Mouse (Mus musculus) 3134 (cell line): ENCODE measurements around the gene Tmem69.

ENCODE experiments used
- DNase-seq: peaks from one replicate; pipeline ENCODE4 v3.0.0-alpha.2; 2011; ENCODE audit warnings: low spot score; ENCODE audit not compliant: insufficient read length; ENCODE audit errors: extremely low read depth

Tmem69 gene

GRCm38 (mm10) chr4:116555413-116556300, at the start of gene Tmem69:
Gene Tmem69, minus strand, starts transcription at chr4:116555936.
- peak; percentile 53 for DNase-seq

DNA sequence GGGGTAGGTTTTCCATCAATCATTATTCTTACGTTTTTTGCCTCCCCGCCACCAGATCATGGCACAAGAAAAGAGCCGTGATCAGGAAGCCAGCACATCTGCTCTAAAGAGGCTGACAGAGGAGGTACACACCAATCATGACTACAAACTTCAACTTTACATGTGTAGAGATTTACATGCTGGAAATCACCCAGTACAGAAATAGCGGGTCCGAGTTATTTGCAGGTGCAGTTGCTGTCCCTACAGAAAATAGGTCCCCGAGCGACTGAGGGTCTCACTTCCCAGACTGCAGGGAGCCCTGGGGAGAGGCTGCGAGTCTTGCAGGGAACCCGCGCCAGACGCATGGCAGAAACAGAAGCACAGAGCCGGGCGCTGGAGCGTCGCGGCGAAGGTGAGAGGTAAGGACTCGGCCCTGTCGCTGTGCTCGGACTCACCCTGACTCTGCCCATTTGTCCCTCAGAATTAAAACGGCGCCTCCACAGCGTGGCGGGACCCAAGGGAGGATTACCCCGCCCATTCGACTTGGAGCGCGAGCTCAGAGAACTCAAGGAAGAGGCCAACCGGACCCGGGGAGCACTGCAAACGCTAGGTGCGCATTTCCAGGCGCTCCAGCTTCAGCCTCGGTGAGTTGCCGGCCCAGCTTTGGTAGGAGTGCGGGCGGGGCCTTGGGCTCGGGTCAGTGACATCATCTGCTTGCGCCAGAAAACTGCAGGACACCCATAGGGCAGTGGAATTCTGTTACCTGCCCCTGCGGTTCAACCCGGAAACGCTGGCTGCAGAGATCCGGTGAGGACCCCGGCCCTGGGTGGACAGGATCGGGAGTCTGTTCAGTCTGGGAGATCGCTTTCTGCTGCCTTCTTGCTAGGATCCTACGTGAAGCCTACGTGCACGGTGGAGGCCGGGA, 41.5 kb upstream of the Tmem69 start:
- DNase-seq: peak; percentile 92

DNA sequence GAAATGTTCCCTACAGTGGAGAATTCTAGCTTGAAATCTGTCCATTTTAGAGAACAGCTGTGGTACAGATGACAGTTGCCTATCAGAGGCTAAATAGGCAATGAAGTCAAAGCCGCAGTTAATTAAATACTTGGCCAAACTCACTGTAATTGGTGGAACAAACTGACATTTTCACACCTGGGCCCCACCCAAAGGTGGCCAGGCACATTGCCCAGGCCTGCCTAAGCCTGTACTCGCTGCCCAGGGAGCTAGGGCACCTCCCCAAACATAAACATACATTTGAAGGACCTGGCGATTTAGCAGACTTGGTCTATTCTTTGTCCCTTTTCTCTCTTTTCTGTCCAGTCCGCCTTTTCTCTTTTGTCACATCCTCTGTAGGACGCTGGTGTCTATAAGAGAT, 40.6 kb upstream of the Tmem69 start, which contains the start of gene Ccdc17:
TSS of gene Ccdc17 (plus strand) at position 276 of the 400 bp plus-strand sequence.
- DNase-seq: no peak

- no peak for DNase-seq
Measured at GRCm38 (mm10) chr4:116595793-116596192, 40.1 kb upstream of the Tmem69 start.

DNA sequence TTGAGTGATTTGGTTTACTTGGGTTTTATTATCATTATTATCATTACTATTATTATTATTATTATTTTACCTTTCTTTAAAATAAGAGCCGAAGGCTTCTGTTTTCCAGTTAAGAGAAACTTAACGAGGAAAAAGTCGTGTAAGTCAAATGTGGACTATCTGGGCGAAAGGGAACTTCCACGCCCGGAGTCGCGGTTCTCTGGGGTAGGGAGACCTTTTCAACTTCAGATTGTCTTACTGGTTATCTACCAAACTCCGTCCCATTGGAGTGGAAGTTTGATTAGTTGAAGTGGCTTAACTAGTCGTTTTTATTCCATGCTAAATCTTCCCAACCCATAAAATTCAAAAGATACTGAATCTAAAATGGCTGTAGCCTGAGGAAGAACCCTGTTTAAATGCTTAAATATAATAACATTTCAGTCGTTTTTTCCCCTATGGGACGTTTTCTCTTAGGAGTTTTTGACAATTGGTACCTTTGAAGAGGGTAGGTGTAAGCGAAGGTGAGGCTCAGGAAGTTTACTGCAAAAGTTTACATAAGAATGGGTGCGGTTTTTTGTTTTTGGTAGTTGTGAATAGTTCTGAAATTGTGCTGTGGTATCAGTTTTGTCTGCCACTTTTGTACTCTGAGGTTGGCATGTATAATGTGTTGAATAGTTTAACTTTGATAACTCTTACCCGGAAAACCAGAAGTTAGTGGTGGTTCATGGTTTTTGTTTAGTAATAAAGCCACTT, 2.6 kb upstream of the Tmem69 start:
- no peak for DNase-seq

- DNase-seq: peak; percentile 97
Measured at GRCm38 (mm10) chr4:116557306-116558121, 1.8 kb upstream of the Tmem69 start, which contains the start of gene Gpbp1l1. Gene Gpbp1l1, plus strand, starts transcription at chr4:116557658.

DNA sequence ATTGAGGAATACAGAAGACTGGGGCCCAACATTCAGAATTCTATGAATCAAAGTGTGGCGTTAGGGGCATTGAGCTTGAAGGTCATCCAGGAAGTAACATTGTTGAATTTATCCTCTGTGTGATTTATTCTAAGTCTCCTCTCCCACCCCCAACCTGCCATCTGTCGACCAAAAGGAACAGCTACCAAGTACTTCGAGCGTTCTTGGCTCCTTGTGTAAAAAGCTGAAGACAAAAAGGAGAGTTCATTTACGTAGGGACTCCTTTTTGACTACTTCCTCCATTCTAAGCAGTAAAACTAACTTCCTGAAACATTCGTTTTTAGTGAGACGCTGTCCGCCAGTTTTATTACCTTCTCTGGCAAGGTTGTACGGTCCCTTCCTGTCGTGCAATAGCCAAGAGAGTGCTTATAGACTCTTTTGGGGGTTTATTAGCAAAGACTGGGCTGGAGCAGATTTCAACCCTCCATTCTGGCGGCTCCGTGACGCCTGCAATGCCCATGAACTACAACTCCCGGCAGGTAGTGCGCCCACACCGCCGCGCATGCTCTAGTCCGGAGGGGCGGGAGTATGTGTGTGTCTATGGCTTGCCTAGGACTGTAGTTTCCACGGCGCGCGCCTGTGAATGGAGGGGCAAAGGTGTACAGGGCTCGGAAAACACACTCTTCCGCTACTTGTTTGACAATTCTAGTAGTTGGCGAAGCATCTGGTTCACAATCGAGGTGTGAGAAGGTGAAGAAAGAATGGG, 997 bp upstream of the Tmem69 start:
- peak; percentile 84 for DNase-seq

- DNase-seq: no peak
Measured at GRCm38 (mm10) chr4:116553035-116553434, 2.7 kb downstream of the Tmem69 start.

GRCm38 (mm10) chr4:116550432-116550831, 5.3 kb downstream of the Tmem69 start:
- DNase-seq: no peak

GRCm38 (mm10) chr4:116537737-116538136, 18.0 kb downstream of the Tmem69 start:
- DNase-seq: no peak

DNA sequence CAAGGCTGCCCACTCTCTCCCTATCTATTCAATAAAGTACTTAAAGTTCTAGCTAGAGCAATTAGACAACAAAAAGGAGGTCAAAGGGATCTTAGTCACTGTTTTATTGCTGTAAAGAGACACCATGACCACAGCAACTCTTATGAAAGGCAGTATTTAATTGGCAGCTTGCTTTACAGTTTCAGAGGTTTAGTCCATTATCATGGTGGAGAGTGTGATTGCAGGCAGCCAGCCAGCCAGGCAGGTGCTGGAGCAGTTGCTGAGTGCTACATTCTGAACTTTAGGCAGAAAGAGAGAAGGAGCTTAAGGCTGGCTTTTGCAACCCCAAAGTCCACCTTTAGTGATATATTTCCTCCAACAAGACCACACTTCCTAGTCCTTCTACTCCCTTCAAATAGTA, 19.4 kb downstream of the Tmem69 start:
- DNase-seq: no peak

GRCm38 (mm10) chr4:116531109-116531508, 24.6 kb downstream of the Tmem69 start:
- no peak for DNase-seq

DNA sequence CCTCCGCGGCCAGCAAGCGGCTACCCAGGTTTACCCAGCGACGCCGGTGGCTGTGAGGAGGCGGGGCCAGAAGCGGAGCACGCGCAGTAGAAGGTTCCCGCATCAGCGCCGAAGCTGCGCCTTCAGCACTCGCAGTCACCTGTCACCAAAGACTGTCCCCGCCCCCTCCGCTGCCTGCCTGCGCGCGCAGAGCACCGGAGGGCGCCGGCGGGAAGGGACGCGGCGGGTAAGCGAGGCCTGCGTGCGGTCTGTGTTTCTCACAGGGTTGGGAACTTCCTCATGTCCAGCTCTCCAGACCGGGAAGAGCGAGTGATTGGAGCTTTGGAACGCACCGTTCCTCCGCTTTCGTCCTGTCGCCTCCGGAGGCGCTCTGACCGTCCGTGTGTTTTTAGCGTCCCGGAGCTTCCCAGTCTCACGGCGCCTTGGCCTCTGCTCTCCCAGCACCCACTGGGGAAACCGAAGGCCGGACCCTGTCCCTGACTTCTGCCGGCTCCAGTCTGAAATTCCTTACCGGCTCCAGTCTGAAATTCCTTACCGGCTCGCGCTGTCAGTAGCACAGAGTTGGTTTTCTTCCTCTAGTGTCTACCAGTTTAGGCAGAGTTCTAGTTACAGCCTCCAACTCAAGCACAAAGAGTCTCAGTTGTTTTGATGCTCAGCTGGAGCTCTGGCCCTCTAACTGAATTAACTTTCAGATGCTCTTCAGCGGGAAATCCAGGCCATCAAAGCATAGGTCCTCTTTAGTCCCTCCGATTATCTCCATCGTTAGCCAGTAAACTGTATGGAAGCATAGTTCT, 48.1 kb downstream of the Tmem69 start, which contains the start of gene Ipp:
TSS of gene Ipp (plus strand) at position 125 of the 794 bp plus-strand sequence.
- peak; percentile 97 for DNase-seq

- DNase-seq: no peak
Measured at GRCm38 (mm10) chr4:116506886-116507424, 48.8 kb downstream of the Tmem69 start.
